Mouse (Mus musculus) mouse trophoblast stem cell (cell line): ENCODE results near the gene Zfyve16.

Experiments used
- in situ Hi-C, 2 experiments: fragments of 300-500 bp; cut with MseI, MboI; formaldehyde crosslinking; loops; 2 replicates in 1 of 2; 3 replicates in 1 of 2; pipeline ENCODE4 v1.15.1; 2025

Zfyve16 gene

DNA sequence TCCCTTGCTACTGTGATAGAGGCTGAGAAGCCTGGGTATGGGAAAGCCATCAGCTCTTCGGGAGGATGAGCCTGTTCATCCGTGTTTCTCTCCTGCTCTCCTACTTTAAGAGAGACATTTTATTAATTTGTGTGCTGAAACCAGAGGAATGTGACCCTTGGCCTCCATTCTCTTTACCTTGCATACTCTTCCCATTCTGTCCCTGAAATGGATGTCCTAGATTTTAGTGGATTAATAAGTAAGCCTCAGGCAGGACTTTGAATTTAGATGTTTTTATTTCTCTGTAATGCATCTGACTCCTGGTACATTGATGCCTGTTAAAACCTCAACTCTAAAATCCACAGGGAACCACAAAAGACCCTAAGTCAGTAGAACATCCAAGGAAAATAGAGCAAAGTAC lies 61.3 kb downstream of the Zfyve16 start:
- in situ Hi-C loops, result no loop called here

DNA sequence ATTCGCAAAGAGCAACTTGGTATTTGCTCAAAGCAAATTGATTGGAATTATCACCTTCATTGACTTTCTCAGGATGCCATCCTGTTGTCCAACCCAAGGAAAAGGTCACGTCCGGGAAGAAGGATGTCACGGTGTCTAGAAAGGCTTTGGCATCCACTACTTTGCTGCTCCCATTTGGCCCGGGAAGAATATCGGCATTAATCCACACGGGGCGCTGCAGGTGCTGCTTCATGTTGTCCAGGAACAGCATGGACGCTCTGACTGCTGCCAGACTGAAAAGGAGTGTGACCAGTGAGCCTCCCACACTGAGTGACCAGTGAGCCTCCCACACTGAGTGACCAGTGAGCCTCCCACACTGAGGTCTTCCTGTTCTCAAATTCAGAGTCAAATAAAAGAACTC lies 62.8 kb downstream of the Zfyve16 start:
- in situ Hi-C loops, result no loop called here

DNA sequence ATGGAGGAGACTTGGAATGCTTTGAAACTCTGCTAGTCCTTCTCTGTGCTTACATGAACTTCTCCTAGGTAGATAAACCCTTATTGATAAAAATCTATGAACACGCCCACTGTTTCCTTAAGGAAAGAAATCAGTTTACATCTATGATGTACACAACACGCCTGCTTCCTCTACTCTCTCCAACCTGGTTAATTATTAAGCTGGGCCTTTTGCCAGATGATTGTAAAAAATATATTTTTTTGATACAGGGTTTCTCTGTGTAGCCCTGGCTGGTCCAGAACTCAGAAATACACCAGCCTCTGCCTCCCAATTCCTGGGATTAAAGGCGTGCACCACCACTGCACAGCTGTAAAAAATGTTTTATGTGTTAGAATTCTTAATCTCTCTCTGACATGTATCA lies 66.0 kb downstream of the Zfyve16 start:
- in situ Hi-C loops, result no loop called here

DNA sequence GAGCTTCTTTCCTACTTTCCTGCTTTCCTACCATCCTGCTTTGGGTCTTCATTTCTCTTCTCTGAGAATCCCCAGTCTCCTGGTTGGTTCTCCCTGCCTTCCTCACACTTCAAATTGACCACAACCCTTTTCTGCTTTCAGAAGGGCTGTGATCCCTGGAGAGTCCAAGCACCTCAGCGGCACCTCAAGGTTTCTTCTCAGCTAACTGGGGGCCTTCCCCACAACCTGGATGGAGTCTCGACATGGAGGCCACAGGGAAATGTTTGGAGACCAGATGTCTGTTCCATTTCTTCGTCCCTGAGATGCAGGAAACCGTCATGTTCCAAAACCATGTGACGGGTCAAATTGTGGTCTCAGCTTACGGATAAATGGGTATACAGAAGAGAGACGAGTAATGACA lies 83.8 kb downstream of the Zfyve16 start:
- in situ Hi-C loops, result no loop called here

DNA sequence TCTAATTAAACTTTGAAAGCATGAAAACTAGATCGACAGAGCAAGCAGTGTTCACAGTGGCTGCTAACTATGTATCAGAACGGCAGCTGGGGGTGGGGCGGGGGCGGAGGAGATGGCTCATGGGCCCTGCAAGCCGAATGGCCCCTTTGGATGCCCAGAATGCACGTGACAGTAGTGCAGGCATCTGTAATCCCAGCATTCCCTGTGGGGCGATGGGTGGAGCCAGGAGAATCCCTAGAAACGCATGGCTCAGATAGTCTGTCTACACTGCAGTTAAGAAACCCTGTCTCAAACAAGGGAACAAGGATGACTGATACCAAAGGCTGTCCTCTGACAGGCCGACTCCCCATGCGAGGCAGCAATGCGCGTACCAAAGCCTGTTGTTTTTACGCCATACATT lies 90.4 kb downstream of the Zfyve16 start:
- in situ Hi-C loops, result no loop called here

DNA sequence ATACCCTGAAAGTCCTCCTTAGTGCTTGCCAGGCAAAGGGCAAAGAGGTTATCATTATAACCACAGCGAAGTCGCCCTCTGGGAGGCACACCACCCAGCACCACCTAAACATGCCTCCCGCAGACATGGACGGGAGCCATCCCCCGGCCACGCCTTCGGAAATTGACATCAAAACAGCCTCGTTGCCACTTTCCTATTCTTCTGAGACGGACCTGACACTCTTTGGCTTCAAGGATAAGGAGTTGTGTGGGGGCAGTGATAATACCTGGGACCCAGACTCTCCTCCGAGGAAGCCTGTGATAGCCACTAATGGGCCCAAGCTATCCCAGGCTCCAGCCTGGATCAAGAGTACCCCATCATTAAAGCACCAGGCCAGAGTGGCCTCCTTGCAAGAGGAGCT lies 92.0 kb downstream of the Zfyve16 start:
- in situ Hi-C loops, result no loop called here
